Mouse (Mus musculus) G1E (cell line): ENCODE results near the gene Slc44a3.

Source experiments
- CTCF ChIP-seq: IDR thresholded peaks from 2 replicates; pipeline ENCODE4 v1.5.1; 2012; ENCODE audit warnings: low read depth, low read length, inconsistent platforms, mixed read lengths
- GATA1 ChIP-seq: IDR thresholded peaks from 2 replicates; pipeline ENCODE4 v1.6.1; 2012; ENCODE audit warnings: borderline replicate concordance, low read length, inconsistent platforms, mixed read lengths
- GATA2 ChIP-seq: IDR thresholded peaks from 2 replicates; pipeline ENCODE4 v1.6.1; 2012; ENCODE audit warnings: low read depth, low read length, inconsistent platforms, borderline replicate concordance
- POLR2AphosphoS5 ChIP-seq: IDR thresholded peaks from 2 replicates; pipeline ENCODE4 v1.6.1; 2012; ENCODE audit warnings: low read depth, low read length, inconsistent platforms; ENCODE audit not compliant: insufficient replicate concordance

GRCm38 (mm10) chr3:121559406-121560114 is 27.4 kb upstream of the Slc44a3 start:
- TF ChIP-seq CTCF, result no peak
- no peak for TF ChIP-seq GATA1
- TF ChIP-seq POLR2AphosphoS5, result no peak
- TF ChIP-seq GATA2, result no peak
